Mouse (Mus musculus): Measurements from ENCODE around the gene Med25. TPM values are rescaled to one million over a fixed set of nuclear protein-coding genes. Genes with fewer than 3 reads are reported as not detected.
A peak's percentile ranks its signal among the peaks of the same experiment; 100 is the strongest.

The Med25 gene
- polyA plus RNA-seq, 1 experiment from 2014 or later = 61.0 TPM

GRCm38 (mm10) chr7:44868919-44869696 is 23.4 kb downstream of the Med25 start:
- Histone ChIP-seq H3K9ac (peak overlapping the region; percentile 90), H3K4me2 (peak overlapping the region; percentile 92), H3K27me3 (replicated peaks) (no peaks in the 10 kb centered on the region), H3K27ac (peak overlapping the region; percentile 96), H3K4me3 (peak overlapping the region; percentile 81), H3K9me3 (replicated peaks) (no peaks in the 10 kb centered on the region), H3K4me1 (peaks cover 70% of the 10 kb centered on the region), H3K36me3 (peaks cover 23% of the 10 kb centered on the region)
- peak; percentile 36 for ATAC-seq
- WGBS (ENCODE audit: insufficient replicate concordance) = 2% methylated on average over 105 of the region's 108 CpGs

DNA sequence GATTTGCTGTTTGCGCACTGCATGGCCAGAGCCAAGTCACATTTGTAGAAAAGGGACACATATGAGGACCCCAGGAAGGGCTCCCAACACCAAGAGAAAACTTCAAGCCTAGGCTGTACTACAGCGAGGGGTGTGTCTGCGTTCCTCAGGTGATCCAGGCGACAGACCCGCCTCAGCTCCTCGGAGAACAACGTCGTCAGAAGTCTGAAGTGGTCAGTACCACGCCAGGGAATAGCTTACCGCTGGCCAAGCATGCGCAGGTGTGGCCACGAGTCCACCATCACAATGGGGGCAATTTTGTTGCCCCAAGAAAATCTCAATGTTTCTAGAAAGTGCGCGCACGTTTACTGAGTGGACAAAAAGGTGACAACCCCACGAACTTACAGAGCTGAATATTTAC is 24.0 kb downstream of the Med25 start:
- Histone ChIP-seq H3K9me3 (replicated peaks) (no peaks in the 10 kb centered on the region), H3K4me1 (peaks cover 68% of the 10 kb centered on the region), H3K4me3 (peak overlapping the region; percentile 81), H3K4me2 (peak overlapping the region; percentile 92), H3K36me3 (peaks cover 29% of the 10 kb centered on the region), H3K27me3 (replicated peaks) (no peaks in the 10 kb centered on the region), H3K9ac (peak overlapping the region; percentile 90), H3K27ac (peak overlapping the region; percentile 96; the same call in 1 of the 2 replicates)
- no peak for ATAC-seq
- 13% methylated on average over 16 of the region's 16 CpGs for WGBS (ENCODE audit: insufficient replicate concordance)

GRCm38 (mm10) chr7:44867802-44868201 is 24.7 kb downstream of the Med25 start:
- Histone ChIP-seq H3K27ac (no peak overlapping the region), H3K9me3 (replicated peaks) (no peaks in the 10 kb centered on the region), H3K4me1 (peaks cover 62% of the 10 kb centered on the region), H3K36me3 (peaks cover 36% of the 10 kb centered on the region), H3K4me2 (peak overlapping the region; percentile 92), H3K9ac (no peak overlapping the region; the same call in 1 of the 2 replicates), H3K27me3 (replicated peaks) (no peaks in the 10 kb centered on the region), H3K4me3 (peak overlapping the region; percentile 81)
- ATAC-seq = no peak
- WGBS (ENCODE audit: insufficient replicate concordance) = 65% methylated on average over 9 of the region's 9 CpGs

GRCm38 (mm10) chr7:44867010-44867702 is 25.4 kb downstream of the Med25 start:
- WGBS (ENCODE audit: insufficient replicate concordance) = 76% methylated on average over 19 of the region's 19 CpGs
- peaks cover 57% of the 10 kb centered on the region for H3K4me1 ChIP-seq
- H3K27me3 ChIP-seq (replicated peaks) = no peaks in the 10 kb centered on the region

GRCm38 (mm10) chr7:44866276-44867009 is 26.1 kb downstream of the Med25 start:
- Histone ChIP-seq H3K27ac (peak overlapping the region; percentile 61; the same call in 1 of the 2 replicates), H3K9ac (peak overlapping the region; percentile 22; the same call in 1 of the 2 replicates), H3K4me2 (peak overlapping the region; percentile 92), H3K4me3 (no peak overlapping the region), H3K9me3 (replicated peaks) (no peaks in the 10 kb centered on the region), H3K36me3 (peaks cover 49% of the 10 kb centered on the region), H3K27me3 (replicated peaks) (no peaks in the 10 kb centered on the region), H3K4me1 (peaks cover 57% of the 10 kb centered on the region)
- 56% methylated on average over 15 of the region's 15 CpGs for WGBS (ENCODE audit: insufficient replicate concordance)
- ATAC-seq = no peak

More at GRCm38 (mm10) chr7:44867010-44867702, 25.4 kb downstream of the Med25 start:
- no peak overlapping the region for H3K9ac ChIP-seq
- H3K9me3 ChIP-seq (replicated peaks) = no peaks in the 10 kb centered on the region
- no peak overlapping the region; the same call in 1 of the 2 replicates for H3K4me3 ChIP-seq
- H3K36me3 ChIP-seq = peaks cover 42% of the 10 kb centered on the region
- peak overlapping the region; percentile 22; the same call in 1 of the 2 replicates for H3K27ac ChIP-seq
- ATAC-seq = no peak
- peak overlapping the region; percentile 92 for H3K4me2 ChIP-seq

- WGBS (ENCODE audit: insufficient replicate concordance) = 83% methylated on average over 24 of the region's 24 CpGs
- Histone ChIP-seq H3K4me1 (peaks cover 61% of the 10 kb centered on the region), H3K9ac (no peak overlapping the region), H3K4me3 (no peak overlapping the region), H3K9me3 (replicated peaks) (no peaks in the 10 kb centered on the region), H3K27me3 (replicated peaks) (no peaks in the 10 kb centered on the region), H3K27ac (no peak overlapping the region), H3K4me2 (no peak overlapping the region), H3K36me3 (peaks cover 60% of the 10 kb centered on the region)
- no peak for ATAC-seq
Measured at GRCm38 (mm10) chr7:44864595-44865542, 27.6 kb downstream of the Med25 start.

- WGBS (ENCODE audit: insufficient replicate concordance) = 87% methylated on average over 11 of the region's 11 CpGs
- no peak overlapping the region for H3K27ac ChIP-seq
- ATAC-seq = no peak
- H3K36me3 ChIP-seq = peaks cover 66% of the 10 kb centered on the region
- no peak overlapping the region for H3K9ac ChIP-seq
- H3K4me2 ChIP-seq = no peak overlapping the region
- H3K9me3 ChIP-seq (replicated peaks) = no peaks in the 10 kb centered on the region
- no peaks in the 10 kb centered on the region for H3K27me3 ChIP-seq (replicated peaks)
- H3K4me1 ChIP-seq = peaks cover 65% of the 10 kb centered on the region
- no peak overlapping the region for H3K4me3 ChIP-seq
Measured at GRCm38 (mm10) chr7:44863982-44864494, 28.5 kb downstream of the Med25 start.

DNA sequence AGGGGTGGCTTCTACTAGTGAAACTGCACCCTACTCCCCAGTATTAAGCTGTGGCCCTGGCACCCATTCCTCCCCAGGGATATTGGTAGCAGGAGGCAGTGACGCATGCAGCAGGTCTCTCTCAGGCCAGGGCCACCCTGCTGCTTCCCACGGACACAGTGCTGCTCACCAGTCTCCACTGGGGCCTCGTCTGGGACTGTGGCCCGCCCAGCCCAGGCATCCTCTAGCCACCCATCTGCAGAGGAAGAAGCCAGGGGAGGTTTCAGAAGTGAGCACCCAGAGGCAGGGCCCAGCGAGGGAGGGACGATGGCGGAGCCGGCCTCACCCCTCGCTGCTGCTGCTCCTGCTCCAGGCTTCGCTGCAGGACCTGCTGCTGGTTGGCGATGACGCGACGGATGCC is 29.3 kb downstream of the Med25 start:
- no peak overlapping the region for H3K9ac ChIP-seq
- no peak overlapping the region for H3K27ac ChIP-seq
- peaks cover 71% of the 10 kb centered on the region for H3K36me3 ChIP-seq
- no peaks in the 10 kb centered on the region for H3K27me3 ChIP-seq (replicated peaks)
- no peaks in the 10 kb centered on the region for H3K9me3 ChIP-seq (replicated peaks)
- H3K4me3 ChIP-seq = no peak overlapping the region
- ATAC-seq = no peak
- H3K4me1 ChIP-seq = peaks cover 63% of the 10 kb centered on the region
- no peak overlapping the region for H3K4me2 ChIP-seq
- WGBS (ENCODE audit: insufficient replicate concordance) = 86% methylated on average over 14 of the region's 14 CpGs

- Histone ChIP-seq H3K9me3 (replicated peaks) (no peaks in the 10 kb centered on the region), H3K27ac (no peak overlapping the region), H3K9ac (no peak overlapping the region), H3K27me3 (replicated peaks) (no peaks in the 10 kb centered on the region), H3K4me1 (peaks cover 62% of the 10 kb centered on the region), H3K4me3 (no peak overlapping the region), H3K4me2 (no peak overlapping the region), H3K36me3 (peaks cover 71% of the 10 kb centered on the region)
- ATAC-seq = no peak
- WGBS (ENCODE audit: insufficient replicate concordance) = 88% methylated on average over 8 of the region's 8 CpGs
Measured at GRCm38 (mm10) chr7:44862434-44862833, 30.1 kb downstream of the Med25 start.

- no peaks in the 10 kb centered on the region for H3K27me3 ChIP-seq (replicated peaks)
- 81% methylated on average over 14 of the region's 14 CpGs for WGBS (ENCODE audit: insufficient replicate concordance)
- H3K27ac ChIP-seq = no peak overlapping the region
- H3K4me1 ChIP-seq = peaks cover 55% of the 10 kb centered on the region
- H3K9me3 ChIP-seq (replicated peaks) = no peaks in the 10 kb centered on the region
- no peak for ATAC-seq
- H3K4me2 ChIP-seq = no peak overlapping the region
- no peak overlapping the region for H3K4me3 ChIP-seq
- peaks cover 70% of the 10 kb centered on the region for H3K36me3 ChIP-seq
- H3K9ac ChIP-seq = no peak overlapping the region
Measured at GRCm38 (mm10) chr7:44861429-44861816, 31.1 kb downstream of the Med25 start.
